Mouse (Mus musculus) kidney, adult 2 months (tissue): Measurements from ENCODE around the gene Tiam1.

Experiments used
- CTCF ChIP-seq: fragments of 200-500 bp; conservative IDR thresholded peaks from 2 replicates; pipeline ENCODE4 v1.5.1; 2011; ENCODE audit warnings: low read depth, mild to moderate bottlenecking, control low read depth, low read length, moderate library complexity, mixed read lengths; ENCODE audit not compliant: insufficient read depth, insufficient read length
- POLR2A ChIP-seq: fragments of 200-500 bp; IDR thresholded peaks from one replicate; pipeline ENCODE4 v1.6.1; 2011; ENCODE audit warnings: low read depth, low read length, control low read depth

DNA sequence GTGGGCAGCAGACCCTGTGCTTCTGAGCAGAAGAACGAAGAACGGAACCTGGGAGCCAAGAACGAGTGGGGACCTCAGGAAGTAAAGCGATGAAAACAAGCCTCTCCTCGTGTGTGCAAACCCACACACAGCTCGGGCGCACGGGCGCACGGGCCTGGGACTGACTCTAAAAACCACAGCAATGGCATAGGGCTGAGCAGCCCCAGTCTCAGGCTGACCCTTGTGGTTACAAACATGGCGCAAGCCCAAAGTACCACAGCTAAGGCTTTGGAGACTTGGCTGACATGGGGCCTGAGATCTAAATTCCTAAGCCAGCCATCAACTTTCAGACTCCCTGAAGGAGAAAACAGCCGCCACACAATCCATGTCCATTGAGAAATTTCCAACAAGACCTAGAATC lies 239.4 kb downstream of the Tiam1 start:
- TF ChIP-seq POLR2A (no peak), CTCF (no peak)
